Mouse (Mus musculus): ENCODE results near the gene Bcam. TPM values are rescaled to one million over a fixed set of nuclear protein-coding genes. Genes with fewer than 3 reads are reported as not detected.

Gene Bcam
- polyA plus RNA-seq, 1 experiment, result 29.3 TPM

DNA sequence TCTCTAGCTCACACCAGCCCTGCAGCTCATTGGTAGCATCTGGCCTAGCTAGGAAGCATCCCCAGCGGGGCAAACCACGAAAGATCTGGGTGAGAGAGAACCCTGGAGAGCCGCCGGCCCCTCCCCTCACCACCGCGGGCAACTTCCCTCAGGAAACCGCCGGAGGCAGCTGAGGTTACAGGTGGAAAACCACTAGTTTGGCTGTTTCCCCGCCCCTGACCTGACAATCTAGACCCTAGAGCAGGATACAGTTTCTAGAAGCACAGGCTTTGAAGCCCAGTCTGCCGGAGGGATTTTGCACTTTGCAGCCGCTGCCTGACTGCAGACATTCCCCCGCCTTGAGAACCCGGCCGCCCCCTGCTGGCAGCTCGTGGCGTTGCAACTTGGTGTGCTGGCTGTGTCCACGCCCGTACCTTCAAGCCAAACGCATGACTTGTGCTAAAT, 19.1 kb upstream of the Bcam start:
- TF ChIP-seq E2F4 (IDR thresholded peaks at IDR 0.05; ENCODE audit: insufficient read depth) (no peak), CEBPB (IDR thresholded peaks at IDR 0.05; ENCODE audit: insufficient read depth, poor library complexity, severe bottlenecking) (no peak), TCF12 (IDR thresholded peaks at IDR 0.05; ENCODE audit: insufficient read depth, poor library complexity, severe bottlenecking) (no peak), POLR2A (IDR thresholded peaks at IDR 0.05; ENCODE audit: insufficient read length, low read depth) (no peak), USF1 (IDR thresholded peaks at IDR 0.05; ENCODE audit: low read depth) (no peak), MYOD1 (IDR thresholded peaks at IDR 0.05; ENCODE audit: control insufficient read depth in 1 of 3, insufficient read length in 2 of 3, low read depth in 2 of 3) (no peak), POLR2AphosphoS2 (IDR thresholded peaks at IDR 0.05; ENCODE audit: insufficient read length, low read depth) (no peak)
- no peaks in the 10 kb centered on the region for H3K79me2 ChIP-seq (ENCODE audit: control insufficient read depth, insufficient read depth)
- peak overlapping the region; percentile 64 for H3K4me2 ChIP-seq (ENCODE audit: low read depth)
- no peak overlapping the region for H3ac ChIP-seq (ENCODE audit: control insufficient read depth, insufficient read length)
- H3K4me3 ChIP-seq, result no peak overlapping the region
- H3K36me3 ChIP-seq (ENCODE audit: control insufficient read depth, insufficient read depth), result no peaks in the 10 kb centered on the region
- peaks cover 6% of the 10 kb centered on the region for H3K27me3 ChIP-seq (ENCODE audit: control insufficient read depth, insufficient read depth, insufficient read length)

DNA sequence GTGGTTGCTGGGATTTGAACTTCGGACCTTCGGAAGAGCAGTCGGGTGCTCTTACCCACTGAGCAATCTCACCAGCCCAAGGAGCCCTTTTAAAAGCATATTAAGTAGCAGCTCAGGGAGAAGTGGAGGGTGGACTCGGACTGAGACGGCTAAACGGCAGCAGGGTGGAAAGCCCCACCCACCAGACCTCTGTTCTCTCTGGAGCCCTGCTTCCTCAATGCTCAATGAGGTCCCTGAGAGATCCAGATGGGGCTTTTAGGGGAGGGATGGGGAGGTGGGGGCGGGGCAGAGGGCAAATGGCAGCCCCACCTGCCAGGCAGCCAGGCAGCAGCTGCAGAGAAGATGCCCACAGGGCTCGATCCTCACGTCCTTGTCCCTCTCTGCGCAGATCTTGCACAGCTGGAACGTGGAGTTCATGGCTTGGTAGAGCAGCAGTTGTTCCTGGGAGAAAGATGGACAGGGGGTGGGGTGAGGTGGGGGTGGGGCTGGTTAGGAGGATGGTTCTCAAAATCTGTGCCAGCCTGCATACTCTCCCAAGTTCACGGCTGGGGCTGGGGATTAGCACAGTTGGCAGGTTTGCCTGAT, 15.2 kb upstream of the Bcam start:
- peak in 2 of 3 experiments; percentile 72 to 78 for TF ChIP-seq MYOD1 (IDR thresholded peaks at IDR 0.05; ENCODE audit: control insufficient read depth in 1 of 3, insufficient read length in 2 of 3, low read depth in 2 of 3)
- no peak for TF ChIP-seq CEBPB (IDR thresholded peaks at IDR 0.05; ENCODE audit: insufficient read depth, poor library complexity, severe bottlenecking)
- TF ChIP-seq MYOG (IDR thresholded peaks at IDR 0.05; ENCODE audit: control insufficient read depth in 1 of 3, insufficient read depth in 1 of 3, insufficient read length in 2 of 3, low read depth in 2 of 3), result peak; percentile 5 to 88 (median 83)
- peak; percentile 31 for TF ChIP-seq TCF3 (IDR thresholded peaks at IDR 0.05; ENCODE audit: insufficient read length, low read depth)

DNA sequence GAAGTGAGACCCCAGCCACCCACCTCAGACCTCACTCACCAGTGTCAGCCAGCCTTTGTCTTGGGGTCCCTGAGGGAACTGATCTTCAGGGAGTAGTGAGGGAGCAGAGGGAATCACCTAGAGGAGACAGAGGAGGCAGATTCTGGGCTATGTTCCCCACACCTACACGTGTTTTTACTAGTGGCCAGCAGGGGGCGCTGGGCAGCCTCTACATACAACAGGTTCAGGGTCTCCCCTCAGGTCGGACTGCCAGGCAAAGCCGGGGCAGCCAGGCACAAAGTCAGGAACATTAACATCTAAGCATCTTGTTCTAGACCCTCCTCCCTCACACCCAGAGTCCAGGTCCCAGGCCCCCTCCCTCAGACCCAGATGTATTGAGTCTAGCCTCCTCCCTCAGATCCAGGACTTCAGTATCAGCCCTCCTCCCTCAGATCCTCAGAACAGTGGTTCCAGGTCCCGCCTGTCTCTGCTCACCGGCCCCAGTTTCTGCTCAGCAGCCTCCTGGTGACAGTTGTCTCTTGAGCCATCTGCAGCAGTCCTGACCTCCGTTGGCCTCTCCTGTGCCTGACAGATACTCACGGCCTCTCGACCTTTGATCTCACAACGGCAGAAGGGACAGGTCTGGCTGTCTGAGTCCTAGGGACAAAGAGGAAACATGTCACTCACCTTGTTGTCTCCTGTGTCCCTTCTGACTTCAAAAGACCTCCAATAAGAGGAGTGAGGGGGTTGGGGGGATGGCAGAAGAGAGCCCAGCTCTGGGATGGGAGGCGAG, 14.1 kb upstream of the Bcam start:
- Histone ChIP-seq H3ac (ENCODE audit: control insufficient read depth, insufficient read length) (no peak overlapping the region), H3K79me2 (ENCODE audit: control insufficient read depth, insufficient read depth) (no peaks in the 10 kb centered on the region)
- TF ChIP-seq MYOG (IDR thresholded peaks at IDR 0.05; ENCODE audit: control insufficient read depth in 1 of 3, insufficient read depth in 1 of 3, insufficient read length in 2 of 3, low read depth in 2 of 3), result peak in 1 of 3 experiments; percentile 48
- no peak for TF ChIP-seq CEBPB (IDR thresholded peaks at IDR 0.05; ENCODE audit: insufficient read depth, poor library complexity, severe bottlenecking)

More for the DNA sequence above, 15.2 kb upstream of the Bcam start:
- Histone ChIP-seq H3K4me3 (no peak overlapping the region), H3K36me3 (ENCODE audit: control insufficient read depth, insufficient read depth) (no peaks in the 10 kb centered on the region), H3K27me3 (ENCODE audit: control insufficient read depth, insufficient read depth, insufficient read length) (no peaks in the 10 kb centered on the region), H3ac (ENCODE audit: control insufficient read depth, insufficient read length) (no peak overlapping the region), H3K79me2 (ENCODE audit: control insufficient read depth, insufficient read depth) (no peaks in the 10 kb centered on the region), H3K4me2 (ENCODE audit: low read depth) (no peak overlapping the region)

DNA sequence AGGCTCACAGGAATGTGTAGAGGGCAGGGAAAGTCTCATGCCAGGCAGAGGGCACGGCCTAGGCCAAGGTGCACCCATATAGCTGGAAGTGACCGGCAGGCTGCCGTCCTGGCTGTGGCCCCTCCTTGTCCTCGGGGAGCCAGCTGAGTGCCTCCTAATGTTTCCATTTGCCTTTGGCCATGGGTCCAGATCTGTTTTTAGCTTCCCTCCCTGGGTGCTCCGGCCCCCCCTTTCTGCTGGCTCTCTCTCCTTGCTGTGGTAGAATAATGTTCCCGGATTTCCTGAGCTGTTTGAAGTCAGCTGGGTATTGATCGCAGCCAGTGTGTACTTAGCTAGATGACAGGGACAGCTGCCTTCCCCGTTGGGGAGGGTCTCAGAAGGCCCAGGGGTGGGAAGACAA, 12.8 kb upstream of the Bcam start:
- H3K79me2 ChIP-seq (ENCODE audit: control insufficient read depth, insufficient read depth), result no peaks in the 10 kb centered on the region
- peak overlapping the region; percentile 24 for H3K4me2 ChIP-seq (ENCODE audit: low read depth)
- no peak overlapping the region for H3K4me3 ChIP-seq
- H3ac ChIP-seq (ENCODE audit: control insufficient read depth, insufficient read length), result no peak overlapping the region
- H3K36me3 ChIP-seq (ENCODE audit: control insufficient read depth, insufficient read depth), result no peaks in the 10 kb centered on the region
- TF ChIP-seq E2F4 (IDR thresholded peaks at IDR 0.05; ENCODE audit: insufficient read depth), result no peak
- TF ChIP-seq MYOD1 (IDR thresholded peaks at IDR 0.05; ENCODE audit: control insufficient read depth in 1 of 3, insufficient read length in 2 of 3, low read depth in 2 of 3), result peak in 2 of 3 experiments; percentile 3 to 17
- TF ChIP-seq MYOG (IDR thresholded peaks at IDR 0.05; ENCODE audit: control insufficient read depth in 1 of 3, insufficient read depth in 1 of 3, insufficient read length in 2 of 3, low read depth in 2 of 3), result peak in 1 of 3 experiments; percentile 32
- no peak for TF ChIP-seq TCF12 (IDR thresholded peaks at IDR 0.05; ENCODE audit: insufficient read depth, poor library complexity, severe bottlenecking)
- no peaks in the 10 kb centered on the region for H3K27me3 ChIP-seq (ENCODE audit: control insufficient read depth, insufficient read depth, insufficient read length)

More for the DNA sequence above, 14.1 kb upstream of the Bcam start:
- no peaks in the 10 kb centered on the region for H3K36me3 ChIP-seq (ENCODE audit: control insufficient read depth, insufficient read depth)
- no peaks in the 10 kb centered on the region for H3K27me3 ChIP-seq (ENCODE audit: control insufficient read depth, insufficient read depth, insufficient read length)
- H3K4me3 ChIP-seq, result no peak overlapping the region
- peak overlapping the region; percentile 2 for H3K4me2 ChIP-seq (ENCODE audit: low read depth)

DNA sequence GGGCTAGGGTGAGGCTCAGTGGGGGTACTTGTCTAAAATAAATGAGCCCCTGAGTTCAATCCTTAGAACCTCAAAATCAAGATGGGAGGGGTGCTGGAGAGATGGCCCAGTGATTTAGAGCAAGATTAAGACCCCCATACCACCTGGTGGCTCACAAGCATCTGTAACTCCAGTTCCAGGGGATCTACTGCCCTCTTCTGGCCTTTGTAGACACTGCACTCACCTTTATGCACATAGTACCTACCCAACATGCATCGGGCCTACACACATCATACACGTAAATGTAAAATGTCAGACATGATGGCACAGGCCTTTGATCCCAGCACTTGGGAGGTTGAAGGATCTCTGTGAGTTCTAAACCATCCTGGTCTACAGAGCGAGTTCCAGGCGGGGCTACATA, 11.8 kb upstream of the Bcam start:
- Histone ChIP-seq H3K27me3 (ENCODE audit: control insufficient read depth, insufficient read depth, insufficient read length) (no peaks in the 10 kb centered on the region), H3K36me3 (ENCODE audit: control insufficient read depth, insufficient read depth) (no peaks in the 10 kb centered on the region), H3K4me2 (ENCODE audit: low read depth) (no peak overlapping the region), H3K79me2 (ENCODE audit: control insufficient read depth, insufficient read depth) (no peaks in the 10 kb centered on the region), H3ac (ENCODE audit: control insufficient read depth, insufficient read length) (no peak overlapping the region), H3K4me3 (no peak overlapping the region)
- TF ChIP-seq CEBPB (IDR thresholded peaks at IDR 0.05; ENCODE audit: insufficient read depth, poor library complexity, severe bottlenecking) (no peak), SRF (IDR thresholded peaks at IDR 0.05; ENCODE audit: control insufficient read depth, insufficient read length, low read depth) (no peak), POLR2A (IDR thresholded peaks at IDR 0.05; ENCODE audit: insufficient read length, low read depth) (no peak), E2F4 (IDR thresholded peaks at IDR 0.05; ENCODE audit: insufficient read depth) (no peak), TCF3 (IDR thresholded peaks at IDR 0.05; ENCODE audit: insufficient read length, low read depth) (no peak), MYOD1 (IDR thresholded peaks at IDR 0.05; ENCODE audit: control insufficient read depth in 1 of 3, insufficient read length in 2 of 3, low read depth in 2 of 3) (no peak), POLR2AphosphoS2 (IDR thresholded peaks at IDR 0.05; ENCODE audit: insufficient read length, low read depth) (no peak), MAX (IDR thresholded peaks at IDR 0.05; ENCODE audit: low read depth) (no peak), TCF12 (IDR thresholded peaks at IDR 0.05; ENCODE audit: insufficient read depth, poor library complexity, severe bottlenecking) (no peak), USF1 (IDR thresholded peaks at IDR 0.05; ENCODE audit: low read depth) (no peak), MYOG (IDR thresholded peaks at IDR 0.05; ENCODE audit: control insufficient read depth in 1 of 3, insufficient read depth in 1 of 3, insufficient read length in 2 of 3, low read depth in 2 of 3) (no peak), REST (IDR thresholded peaks at IDR 0.05; ENCODE audit: insufficient read depth, insufficient read length) (no peak)
